Mouse (Mus musculus) monocyte, adult 5-6 weeks (primary cell): Measurements from ENCODE around the gene Slc25a42. TPM values are rescaled to one million over a fixed set of nuclear protein-coding genes. Genes with fewer than 3 reads are reported as not detected.
A peak's percentile ranks its signal among the peaks of the same experiment; 100 is the strongest.

Experiments
- ATAC-seq: fragments of 153-309, 156-312 bp; replicated peaks from 2 replicates; pipeline ENCODE4 v1.8.0; 2017; ENCODE audit warnings: mild to moderate bottlenecking; ENCODE audit not compliant: low TSS enrichment, insufficient number of reproducible peaks, severe bottlenecking, poor library complexity, low FRiP score
- total RNA-seq: library from RNA; stranded (forward); fragments of 200-1000, 200-491, 200-594 nt; gene quantifications from 3 replicates; pipeline ENCODE4 v1.2.3, GENCODE M21; 2017

Slc25a42 gene
- 0.32 to 1.4 TPM in 2 of 3 replicates, not detected in the other for total RNA-seq

DNA sequence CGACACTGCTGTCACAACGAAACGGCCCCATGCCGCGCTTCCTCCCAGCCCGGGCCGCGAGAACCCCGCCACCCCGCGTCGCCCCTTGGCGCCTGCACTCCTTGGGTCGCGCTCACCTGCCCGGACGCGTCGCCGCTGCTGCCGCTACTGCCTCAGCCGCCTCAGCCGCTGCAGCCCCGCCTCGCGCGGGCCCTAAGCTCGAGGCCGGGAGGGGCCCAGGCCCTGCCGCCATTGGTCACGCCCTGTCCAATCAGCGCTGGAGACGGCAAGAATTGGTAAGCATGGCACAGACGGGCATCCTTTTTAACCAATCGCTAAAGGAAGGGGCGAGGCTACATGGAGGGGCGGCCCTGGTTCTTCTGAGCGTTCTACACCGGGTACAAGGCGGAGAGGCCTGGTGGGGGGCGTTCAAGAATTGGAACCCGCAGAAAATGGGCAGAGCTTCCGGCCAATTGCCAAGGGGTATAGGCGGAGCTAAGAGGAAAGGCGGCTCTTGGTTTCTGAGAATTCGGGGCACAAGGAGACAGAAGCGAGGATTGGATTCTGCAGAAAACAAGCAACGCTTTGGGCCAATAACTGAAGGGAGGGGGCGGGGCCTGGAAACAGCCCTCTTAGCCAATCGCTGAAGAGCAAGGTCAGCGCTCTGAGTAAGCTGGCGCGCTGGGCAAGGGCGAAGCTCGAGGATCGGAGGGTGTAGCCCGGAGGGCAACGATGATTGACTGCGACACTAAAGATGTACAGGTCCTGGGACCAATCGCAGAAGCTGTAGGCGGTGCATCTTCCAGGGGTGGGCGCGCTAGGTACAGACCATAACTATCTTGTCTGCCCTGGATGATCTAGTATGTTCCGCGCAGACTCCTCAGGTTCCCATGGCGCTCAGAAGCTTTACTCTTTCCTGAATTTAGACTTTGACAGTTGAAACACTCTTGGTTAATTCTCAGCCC, at the start of gene Slc25a42:
Gene Slc25a42, minus strand, starts transcription at position 194 of the 944 bp plus-strand sequence.
- ATAC-seq, result peak; percentile 90

- no peak for ATAC-seq
These were observed 46.9 kb upstream of the Slc25a42 start for GRCm38 (mm10) chr8:70259043-70259442.

- ATAC-seq, result no peak
These were observed 46.5 kb upstream of the Slc25a42 start for GRCm38 (mm10) chr8:70258600-70258999.

DNA sequence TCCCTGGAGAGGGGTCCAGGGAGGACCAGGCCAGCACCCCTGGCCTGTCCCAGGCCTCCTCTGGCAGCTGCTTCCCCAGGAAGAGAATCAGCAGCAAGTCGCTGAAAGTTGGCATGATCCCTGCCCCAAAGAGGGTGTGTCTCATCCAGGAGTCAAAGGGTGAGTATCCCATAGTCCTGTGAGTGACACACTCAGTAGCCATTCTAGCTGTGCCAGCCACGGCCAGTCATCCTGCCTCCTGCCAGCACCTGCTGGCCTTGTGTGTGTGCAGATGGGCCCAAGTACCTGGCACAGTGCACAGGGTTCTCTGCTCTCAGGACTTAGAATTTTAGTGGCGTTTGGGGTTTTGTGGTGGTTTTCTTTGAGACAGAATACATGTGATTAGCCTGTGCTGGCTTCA, 45.4 kb upstream of the Slc25a42 start:
- ATAC-seq, result no peak

DNA sequence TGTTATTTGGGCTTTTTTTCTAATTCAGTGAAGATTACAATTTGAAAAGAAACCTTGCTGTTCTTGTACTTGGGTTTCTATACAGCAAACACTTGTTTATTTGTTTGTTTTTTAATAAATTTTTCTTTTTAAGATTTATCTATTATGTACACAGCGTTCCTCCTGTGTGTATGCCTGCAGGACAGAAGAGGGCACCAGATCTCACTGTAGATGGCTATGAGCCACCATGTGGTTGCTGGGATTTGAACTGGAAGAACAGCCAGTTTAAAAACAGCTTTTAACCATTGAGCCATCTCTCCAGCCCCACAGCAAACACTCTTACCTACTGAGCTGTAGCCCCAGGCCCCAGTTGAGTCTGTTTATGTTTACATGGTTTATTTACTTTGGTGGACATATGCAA, 42.5 kb upstream of the Slc25a42 start:
- ATAC-seq, result no peak

DNA sequence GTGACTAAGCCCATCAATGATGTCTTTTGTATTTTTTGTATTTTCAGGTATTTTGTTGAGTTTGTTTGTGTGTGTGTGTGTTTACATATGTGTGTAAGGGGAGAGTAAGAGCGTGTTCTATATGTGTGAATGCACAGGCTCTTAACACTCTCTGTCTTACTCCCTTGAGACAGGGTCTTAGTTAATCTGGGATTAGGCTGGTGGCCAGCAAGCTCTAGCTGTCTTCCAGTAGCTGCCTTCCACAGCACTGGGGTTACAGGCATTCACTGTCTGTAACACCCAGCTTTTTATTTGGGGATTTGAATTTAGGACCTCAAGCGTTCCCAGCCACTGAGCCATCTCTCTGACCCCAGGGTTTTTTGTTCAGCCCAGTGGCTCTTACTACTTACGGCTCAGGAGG, 35.7 kb upstream of the Slc25a42 start:
- no peak for ATAC-seq

- no peak for ATAC-seq
These were observed 34.5 kb upstream of the Slc25a42 start for GRCm38 (mm10) chr8:70246622-70247021.

- no peak for ATAC-seq
These were observed 28.5 kb upstream of the Slc25a42 start for GRCm38 (mm10) chr8:70240642-70241041.

DNA sequence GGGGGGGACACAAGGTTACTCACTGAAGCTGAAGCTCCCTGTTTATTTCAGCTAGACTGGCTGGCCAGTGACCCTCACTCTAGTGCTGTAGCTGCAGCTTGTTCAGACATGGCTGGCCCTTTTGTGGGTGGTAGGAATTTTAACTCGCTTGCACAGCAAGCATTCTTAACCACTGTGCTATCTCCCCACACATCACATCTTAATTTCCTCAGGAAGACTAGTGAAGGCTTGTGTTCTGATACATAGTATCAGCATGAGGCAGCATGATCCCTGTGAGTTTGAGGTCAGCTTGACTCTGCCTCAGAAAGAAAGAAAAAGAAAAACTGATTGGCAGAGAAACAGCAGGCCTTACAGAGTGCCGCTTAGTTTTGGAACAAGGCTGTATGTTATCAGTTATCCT, 25.7 kb upstream of the Slc25a42 start:
- no peak for ATAC-seq

DNA sequence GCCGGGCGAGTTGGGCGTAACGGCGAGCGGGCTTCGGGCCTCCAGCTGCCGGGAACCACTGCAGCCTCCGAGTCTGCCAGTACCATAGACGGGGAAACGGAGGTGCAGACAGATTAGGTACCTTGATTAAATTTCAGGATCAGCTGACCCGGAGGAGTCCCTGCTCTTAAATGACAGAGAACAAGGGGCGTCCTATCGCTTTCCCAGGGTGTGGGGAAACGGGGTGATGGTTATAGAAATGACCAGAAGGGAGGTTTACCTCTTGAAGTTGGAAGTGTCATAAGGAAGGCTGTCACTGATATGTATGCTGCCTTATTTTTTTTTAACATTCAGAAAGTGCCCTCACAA, 22.6 kb upstream of the Slc25a42 start:
- no peak; the same call in none of the 2 replicates for ATAC-seq

GRCm38 (mm10) chr8:70234080-70234780, 22.1 kb upstream of the Slc25a42 start, which contains the start of the genes Sugp2 and Armc6:
Gene Sugp2 (plus strand): TSS chr8:70234226.
Gene Armc6 (minus strand): TSS chr8:70234466.
- ATAC-seq, result peak; percentile 90

DNA sequence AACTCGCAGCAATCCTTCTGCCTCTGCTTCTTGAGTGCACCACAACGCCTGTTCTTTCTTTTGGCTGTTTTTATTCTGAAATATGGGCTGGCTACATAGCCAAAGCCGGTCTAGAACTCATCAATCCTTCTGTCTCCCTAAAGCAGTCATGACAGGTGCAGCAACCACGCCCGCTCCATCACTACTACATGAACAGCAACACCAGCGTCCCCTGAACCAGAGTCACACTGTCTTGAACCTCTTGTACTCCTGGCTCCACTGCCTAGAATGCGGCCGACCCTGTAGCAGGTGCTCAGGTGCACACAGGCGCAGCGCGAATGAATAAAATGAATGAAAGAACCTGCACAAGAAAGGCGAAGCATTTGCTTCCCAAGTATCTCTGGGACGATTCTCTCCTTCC, 21.5 kb upstream of the Slc25a42 start:
- no peak for ATAC-seq

DNA sequence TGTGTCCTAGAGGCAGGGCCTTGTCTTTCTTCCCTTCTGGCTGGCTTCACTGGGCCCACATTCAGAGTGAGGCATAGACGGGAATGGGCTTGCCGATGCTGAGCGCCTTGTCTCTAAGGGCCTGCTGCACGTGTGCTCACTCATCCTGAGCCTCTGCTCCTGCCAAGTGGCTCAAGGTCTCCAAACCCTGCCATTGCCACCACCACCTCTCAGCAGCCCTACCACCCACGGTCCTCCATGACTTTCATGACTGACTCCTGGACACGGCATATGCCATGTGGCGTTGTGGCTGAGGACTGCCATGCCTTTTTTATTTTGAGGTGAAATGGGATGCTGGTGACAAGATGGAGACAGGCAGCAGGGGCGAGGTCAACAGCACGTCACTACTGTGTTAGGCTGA, 18.7 kb upstream of the Slc25a42 start:
- no peak for ATAC-seq

- ATAC-seq, result no peak
These were observed 15.9 kb upstream of the Slc25a42 start for GRCm38 (mm10) chr8:70227997-70228396.

DNA sequence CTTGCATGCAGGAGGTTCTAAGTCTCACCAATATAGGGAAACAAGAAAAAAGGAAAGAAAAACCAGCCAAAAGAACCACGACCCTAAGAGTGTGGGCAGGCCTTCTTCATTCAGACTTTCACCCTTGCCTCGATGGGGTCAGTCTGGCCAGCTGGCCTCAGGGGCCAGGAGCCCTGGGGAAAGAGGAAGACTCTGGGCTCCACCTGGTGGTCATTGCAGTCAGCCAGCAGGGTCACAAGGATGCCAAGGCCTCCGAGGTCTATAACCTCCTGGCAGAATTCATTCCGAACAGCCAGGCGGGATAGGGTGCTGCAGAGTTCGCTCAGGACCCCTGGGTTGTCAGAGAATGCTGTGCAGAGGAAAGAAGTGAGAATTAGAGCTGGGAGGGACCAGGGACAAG, 11.2 kb upstream of the Slc25a42 start:
- ATAC-seq, result no peak

DNA sequence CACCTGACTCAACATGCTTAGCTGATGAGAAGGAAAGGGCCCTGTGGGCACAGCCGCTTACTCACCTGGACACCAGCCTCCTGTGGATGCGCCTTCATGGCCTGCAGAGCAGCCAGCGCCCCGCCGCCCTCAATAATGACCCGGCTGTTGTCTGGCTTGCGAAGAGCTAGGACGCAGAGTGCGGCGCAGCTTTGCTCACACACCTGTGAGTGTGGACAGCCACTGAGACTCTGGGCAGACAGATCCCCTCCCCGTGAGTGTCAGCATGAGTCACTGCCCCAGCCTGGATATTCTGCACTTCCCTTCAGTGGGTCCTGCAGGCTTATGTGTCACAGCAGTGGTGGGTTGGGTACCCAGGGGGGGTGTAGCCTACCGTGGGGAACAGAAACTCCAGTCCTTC, 9.9 kb upstream of the Slc25a42 start:
- ATAC-seq, result no peak

DNA sequence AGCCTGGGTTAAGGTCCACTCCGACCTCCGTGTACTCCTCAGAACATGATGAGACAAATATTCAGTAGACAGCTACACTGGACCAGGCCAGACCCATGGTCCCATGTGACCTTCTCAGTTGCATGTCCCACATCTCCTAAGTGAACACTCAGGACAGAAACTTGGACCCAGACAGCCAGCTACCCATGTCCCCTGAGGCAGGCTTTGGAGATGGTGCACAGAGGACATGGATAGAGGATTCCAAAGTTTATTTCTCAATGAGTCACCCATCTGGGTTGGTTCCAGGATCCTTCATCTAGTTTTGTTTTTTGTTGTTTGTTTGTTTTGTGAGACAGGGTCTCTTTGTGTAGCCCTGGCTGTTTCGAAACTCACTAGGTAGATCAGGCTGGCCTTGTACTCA, 8.8 kb upstream of the Slc25a42 start:
- no peak for ATAC-seq

GRCm38 (mm10) chr8:70220236-70220840, 8.2 kb upstream of the Slc25a42 start:
- no peak for ATAC-seq

DNA sequence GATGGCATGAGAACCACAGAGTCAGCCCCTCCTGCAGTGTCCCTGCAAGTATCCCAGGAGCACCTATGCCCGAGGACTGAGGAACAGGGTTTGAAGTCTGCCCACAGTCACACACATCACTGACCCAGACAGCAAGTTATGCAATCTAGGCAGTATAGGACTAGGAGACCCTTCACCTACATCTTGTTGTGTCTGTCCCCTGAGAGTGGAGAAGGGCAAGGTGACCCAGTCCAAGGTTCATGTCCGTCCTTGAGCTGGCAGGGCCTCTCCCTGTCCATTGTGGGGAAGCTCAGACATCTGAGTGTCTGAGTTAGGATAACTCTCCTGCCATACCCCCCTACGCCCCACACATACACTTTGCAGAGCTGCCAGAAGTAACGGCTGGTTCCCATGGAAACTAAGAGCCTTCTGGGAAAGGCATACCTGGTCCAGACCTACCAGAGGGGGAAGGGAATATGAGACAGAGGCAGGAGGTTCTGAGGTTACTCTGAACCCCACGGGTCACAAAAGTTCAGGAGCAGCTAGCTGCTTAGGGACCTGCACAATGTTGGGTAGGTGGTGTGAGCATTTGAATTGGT, 7.1 kb upstream of the Slc25a42 start:
- no peak for ATAC-seq
